Mouse (Mus musculus) kidney, postnatal 36 days (tissue): ENCODE measurements around the gene Nup35.
A peak's percentile ranks its signal among the peaks of the same experiment; 100 is the strongest.

ENCODE experiments used
- DNase-seq, 2 experiments: peaks; one replicate each; pipeline ENCODE4 v3.0.0; 2021 to 2022; ENCODE audit warnings: mixed read lengths in 2 of 2

Nup35 gene

GRCm38 (mm10) chr2:80638364-80639241, 21.6 kb downstream of the Nup35 start:
- DNase-seq = peak; percentile 93 to 94

GRCm38 (mm10) chr2:80639398-80639797, 22.4 kb downstream of the Nup35 start:
- no peak for DNase-seq

- peak in 1 of 2 experiments; percentile 18 for DNase-seq
Observed at GRCm38 (mm10) chr2:80639864-80640263, 22.8 kb downstream of the Nup35 start.

GRCm38 (mm10) chr2:80661414-80661813, 44.4 kb downstream of the Nup35 start:
- DNase-seq = no peak

- DNase-seq = no peak
Observed at GRCm38 (mm10) chr2:80662682-80663081, 45.6 kb downstream of the Nup35 start.

- DNase-seq = no peak
Observed at GRCm38 (mm10) chr2:80667396-80667964, 50.4 kb downstream of the Nup35 start.

GRCm38 (mm10) chr2:80669868-80670666, 53.0 kb downstream of the Nup35 start:
- peak; percentile 14 to 55 for DNase-seq

GRCm38 (mm10) chr2:80678803-80679202, 61.8 kb downstream of the Nup35 start:
- no peak for DNase-seq

- DNase-seq = no peak
Observed at GRCm38 (mm10) chr2:80683727-80684239, 66.7 kb downstream of the Nup35 start.

GRCm38 (mm10) chr2:80684396-80685071, 67.5 kb downstream of the Nup35 start:
- no peak for DNase-seq

- no peak for DNase-seq
Observed at GRCm38 (mm10) chr2:80688261-80688660, 71.2 kb downstream of the Nup35 start.

GRCm38 (mm10) chr2:80707429-80707828, 90.4 kb downstream of the Nup35 start:
- DNase-seq = no peak
